Mouse (Mus musculus) liver, embryonic 14.5 days (tissue): ENCODE data around the gene Nucb1. TPM values are rescaled to one million over a fixed set of nuclear protein-coding genes. Genes with fewer than 3 reads are reported as not detected.
"Not testable (repeated sequence)": the region's sequence is repeated elsewhere in the genome, so short reads cannot be mapped to it uniquely, and the experiment has no call there.

Experiments
- ATAC-seq: fragments of 200-750 bp; cut with Nextera tagmentation; 2 replicates; pipeline ENCODE4 v1.8.0; 2017; ENCODE audit warnings: moderate number of reproducible peaks, mild to moderate bottlenecking, moderate library complexity; ENCODE audit not compliant: insufficient read depth
- DNase-seq, 3 experiments: peaks; one replicate each; pipeline ENCODE4 v3.0.0-alpha.2; 2012 to 2013; ENCODE audit warnings: low read depth in 3 of 3, low spot score in 3 of 3
- H3K27ac ChIP-seq: fragments of 300-500 bp; sonication (generic); 2 replicates; pipeline ENCODE4 v1.5.1; 2014; ENCODE audit warnings: moderate library complexity, mild to moderate bottlenecking, control low read depth, inconsistent platforms
- H3K27me3 ChIP-seq: fragments of 300-500 bp; sonication (generic); 2 replicates; pipeline ENCODE4 v1.6.1; 2014; ENCODE audit warnings: mild to moderate bottlenecking, low read length, moderate library complexity; ENCODE audit not compliant: control insufficient read depth, insufficient read depth
- H3K36me3 ChIP-seq: fragments of 300-500 bp; sonication (generic); replicated peaks from 2 replicates; pipeline ENCODE4 v1.6.1; 2014; ENCODE audit warnings: low read depth; ENCODE audit not compliant: control insufficient read depth, insufficient read depth
- H3K4me1 ChIP-seq, 2 experiments: fragments of 200-500 bp in 1 of 2; fragments of 300-500 bp in 1 of 2; sonication (generic) in 1 of 2; replicated peaks; 2 replicates each; pipeline ENCODE4 v1.6.1; 2012 to 2014; ENCODE audit warnings: antibody characterized with exemption in 1 of 2, inconsistent platforms in 1 of 2, low read length in 1 of 2; ENCODE audit not compliant: control insufficient read depth in 2 of 2, insufficient read depth in 2 of 2
- H3K4me2 ChIP-seq: fragments of 300-500 bp; sonication (generic); 2 replicates; pipeline ENCODE4 v1.6.1; 2014; ENCODE audit warnings: low read depth, mild to moderate bottlenecking, control low read depth, moderate library complexity
- H3K4me3 ChIP-seq, 2 experiments: fragments of 200-500 bp in 1 of 2; fragments of 300-500 bp in 1 of 2; sonication (generic) in 1 of 2; 2 replicates each; pipeline ENCODE4 v1.5.1; 2012 to 2014; ENCODE audit warnings: low read depth in 2 of 2, low read length in 2 of 2, mild to moderate bottlenecking in 2 of 2, control low read depth in 1 of 2, inconsistent platforms in 1 of 2, moderate library complexity in 1 of 2; ENCODE audit not compliant: insufficient read depth in 1 of 2
- H3K9ac ChIP-seq: fragments of 300-500 bp; sonication (generic); replicated peaks from 2 replicates; pipeline ENCODE4 v1.6.1; 2014; ENCODE audit warnings: mild to moderate bottlenecking, control low read depth, moderate library complexity
- H3K9me3 ChIP-seq: fragments of 300-500 bp; sonication (generic); 2 replicates; pipeline ENCODE4 v1.6.1; 2016; ENCODE audit warnings: low read length, mixed read lengths; ENCODE audit not compliant: control insufficient read depth
- CTCF ChIP-seq: IDR thresholded peaks from 2 replicates; pipeline ENCODE4 v1.5.1; 2016; ENCODE audit warnings: antibody characterized with exemption, low read depth, control low read depth
- EP300 ChIP-seq: IDR thresholded peaks from 2 replicates; pipeline ENCODE4 v1.6.1; 2016; ENCODE audit warnings: antibody characterized with exemption, low read depth
- WGBS: fragments of 180-500 bp; shearing (Covaris S2); extraction: QIAGEN DNeasy Blood & Tissue Kit; methylation state at CpG from one replicate; pipeline ENCODE4 v1.1.7; 2014; ENCODE audit not compliant: insufficient replicate concordance; 5-methylcytosine and 5-hydroxymethylcytosine counted together
- polyA plus RNA-seq, 2 experiments: library from polyadenylated mRNA; depleted of rRNA in 1 of 2; stranded (reverse) in 1 of 2; unstranded in 1 of 2; fragments of >200 nt; fragmentation: Nextera tagmentation in 1 of 2; extraction: Ambion mirVana in 1 of 2; gene quantifications; 2 replicates each; pipeline versions ENCODE4 v1.2.1 to v1.2.3; 2012 to 2014

Nucb1 gene
- polyA plus RNA-seq, 2 experiments = 58.8 to 81.7 TPM

DNA sequence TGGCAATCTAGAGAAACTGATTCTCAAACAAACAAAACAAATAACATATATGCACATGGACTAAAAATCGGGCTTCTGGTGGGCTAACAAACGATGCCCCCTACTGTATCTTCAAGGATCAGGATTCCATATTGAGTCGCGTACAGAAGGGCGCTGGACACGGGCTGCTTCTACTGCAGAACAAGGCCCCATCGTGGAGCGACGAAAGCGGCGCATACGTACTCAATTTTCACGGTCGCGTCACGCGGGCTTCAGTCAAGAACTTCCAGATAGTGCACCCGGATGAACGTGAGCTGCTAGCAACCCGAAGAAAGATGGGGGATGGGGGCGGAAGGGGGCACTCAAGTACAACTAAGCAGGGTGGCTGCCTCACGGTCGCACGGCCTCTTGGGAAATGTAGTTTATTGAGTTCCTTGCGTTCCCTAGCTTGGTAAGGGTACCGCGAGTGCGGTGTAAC, 11.6 kb upstream of the Nucb1 start:
- H3K9ac ChIP-seq = peak overlapping the region; percentile 99
- peak overlapping the region; percentile 88 for H3K4me2 ChIP-seq
- no peaks in the 10 kb centered on the region for H3K27me3 ChIP-seq
- peak overlapping the region; percentile 90 for H3K27ac ChIP-seq
- TF ChIP-seq EP300 (no peak), CTCF (peak; percentile 28; the same call in 1 of the 2 replicates)
- H3K4me3 ChIP-seq = peak overlapping the region; percentile 76 to 88
- H3K36me3 ChIP-seq = peaks cover 42% of the 10 kb centered on the region
- H3K4me1 ChIP-seq = peaks cover 10 to 14% of the 10 kb centered on the region in 2 experiments
- DNase-seq (peak; percentile 72 to 78 (median 72)), ATAC-seq (no peak)
- under 1% methylated on average over 28 of the region's 28 CpGs for WGBS
- no peaks in the 10 kb centered on the region for H3K9me3 ChIP-seq

DNA sequence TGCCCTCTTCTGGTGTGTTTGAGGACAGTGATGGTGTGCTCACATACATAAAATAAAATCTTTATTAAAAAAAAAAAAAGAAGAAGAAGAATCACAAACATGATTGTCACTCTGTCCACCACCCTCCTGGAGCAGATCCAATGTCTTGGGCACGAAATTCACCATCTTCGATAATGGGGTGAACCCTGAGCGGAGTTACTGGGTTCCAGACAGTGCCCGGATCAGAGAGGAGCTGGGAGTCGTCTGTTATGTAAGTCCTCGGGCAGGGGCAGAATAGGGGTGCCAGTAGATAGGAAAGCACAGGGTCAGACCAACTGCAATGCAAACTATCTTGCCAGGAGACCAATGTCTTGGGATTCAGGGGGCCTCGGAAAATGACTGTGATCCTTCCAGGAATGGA, 10.4 kb upstream of the Nucb1 start:
- H3K4me2 ChIP-seq = peak overlapping the region; percentile 88
- no peak for TF ChIP-seq CTCF
- no peak for TF ChIP-seq EP300
- peaks cover 42% of the 10 kb centered on the region for H3K36me3 ChIP-seq
- no peaks in the 10 kb centered on the region for H3K27me3 ChIP-seq
- ATAC-seq (no peak), DNase-seq (no peak)
- no peak overlapping the region for H3K9ac ChIP-seq
- 91% methylated on average over 7 of the region's 7 CpGs for WGBS
- peaks cover 17 to 19% of the 10 kb centered on the region in 2 experiments for H3K4me1 ChIP-seq
- H3K9me3 ChIP-seq = no peaks in the 10 kb centered on the region
- peak overlapping the region in 1 of 2 experiments; percentile 76; a peak in 1 of 4 replicates for H3K4me3 ChIP-seq
- no peak overlapping the region for H3K27ac ChIP-seq

DNA sequence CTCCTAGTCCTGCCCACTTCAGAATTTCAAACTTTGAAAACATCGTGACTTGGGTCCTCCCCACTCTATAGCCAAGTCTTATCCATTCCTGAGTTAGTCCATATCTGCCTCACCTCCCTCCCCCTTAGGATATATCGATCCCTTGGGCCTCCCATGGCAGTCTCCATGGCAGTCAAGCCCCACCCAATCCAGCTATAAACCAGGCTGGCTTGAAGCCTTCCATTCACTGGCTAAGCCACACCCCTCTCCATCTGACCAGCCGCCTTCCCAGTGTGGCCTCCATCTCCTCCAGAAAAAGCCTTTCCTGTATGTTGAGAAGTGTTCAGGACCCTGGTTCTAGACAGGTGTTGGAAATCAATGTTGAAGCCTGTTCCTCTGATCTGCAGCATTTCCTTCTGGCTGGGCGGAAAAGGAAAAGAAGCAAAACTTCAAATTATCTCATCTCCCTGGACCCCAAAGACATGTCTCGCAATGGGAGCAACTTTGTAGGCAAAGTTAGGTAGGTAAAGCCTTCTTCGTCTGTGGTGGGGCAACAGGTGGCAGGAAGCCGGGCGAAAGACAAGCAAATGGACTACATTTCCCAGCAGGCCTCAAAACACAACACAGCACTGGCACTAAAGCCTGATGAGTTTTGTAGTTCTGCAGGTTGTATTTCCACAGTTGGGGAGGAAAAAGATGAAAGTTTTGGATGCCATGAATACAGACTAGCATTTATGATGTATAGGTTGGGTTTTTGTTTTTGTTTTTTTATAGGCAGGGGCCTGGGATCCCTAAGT, 9.3 kb upstream of the Nucb1 start:
- Histone ChIP-seq H3K9ac (no peak overlapping the region), H3K36me3 (peaks cover 34% of the 10 kb centered on the region), H3K4me3 (no peak overlapping the region), H3K4me2 (peak overlapping the region; percentile 27), H3K27me3 (no peaks in the 10 kb centered on the region), H3K27ac (peak overlapping the region; percentile 44; the same call in 1 of the 2 replicates), H3K4me1 (peaks cover 26 to 28% of the 10 kb centered on the region in 2 experiments), H3K9me3 (no peaks in the 10 kb centered on the region)
- peak; percentile 11; the same call in 1 of the 2 replicates for ATAC-seq
- WGBS = 60% methylated on average over 8 of the region's 8 CpGs
- DNase-seq = peak in 1 of 3 experiments; percentile 46
- no peak for TF ChIP-seq EP300
- TF ChIP-seq CTCF = no peak

DNA sequence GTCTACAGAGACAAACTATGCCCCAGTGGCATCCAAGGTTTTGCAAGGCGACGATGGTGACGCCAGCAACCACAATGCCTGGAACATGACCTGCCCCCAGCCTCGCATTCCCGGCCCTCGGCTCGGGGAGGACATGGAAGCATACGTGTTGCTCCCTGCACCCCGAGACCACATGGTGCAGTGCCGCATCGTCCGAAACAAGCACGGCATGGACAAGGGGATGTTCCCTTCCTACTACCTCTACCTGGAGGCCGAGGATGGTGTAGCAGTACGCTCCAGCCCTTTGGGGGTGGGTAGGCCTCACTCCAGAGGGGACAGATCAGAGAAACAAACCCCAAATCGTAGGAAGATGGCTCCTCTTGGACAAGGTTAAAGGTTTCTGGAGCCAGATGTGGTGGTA, 8.4 kb upstream of the Nucb1 start:
- H3K4me3 ChIP-seq = no peak overlapping the region
- peaks cover 26% of the 10 kb centered on the region for H3K36me3 ChIP-seq
- DNase-seq = no peak
- no peaks in the 10 kb centered on the region for H3K9me3 ChIP-seq
- WGBS = 83% methylated on average over 16 of the region's 16 CpGs
- no peak overlapping the region for H3K9ac ChIP-seq
- no peak overlapping the region for H3K4me2 ChIP-seq
- H3K27ac ChIP-seq = no peak overlapping the region
- H3K4me1 ChIP-seq = peaks cover 26 to 28% of the 10 kb centered on the region in 2 experiments
- TF ChIP-seq EP300 = no peak
- no peak for TF ChIP-seq CTCF
- ATAC-seq = no peak
- no peaks in the 10 kb centered on the region for H3K27me3 ChIP-seq

DNA sequence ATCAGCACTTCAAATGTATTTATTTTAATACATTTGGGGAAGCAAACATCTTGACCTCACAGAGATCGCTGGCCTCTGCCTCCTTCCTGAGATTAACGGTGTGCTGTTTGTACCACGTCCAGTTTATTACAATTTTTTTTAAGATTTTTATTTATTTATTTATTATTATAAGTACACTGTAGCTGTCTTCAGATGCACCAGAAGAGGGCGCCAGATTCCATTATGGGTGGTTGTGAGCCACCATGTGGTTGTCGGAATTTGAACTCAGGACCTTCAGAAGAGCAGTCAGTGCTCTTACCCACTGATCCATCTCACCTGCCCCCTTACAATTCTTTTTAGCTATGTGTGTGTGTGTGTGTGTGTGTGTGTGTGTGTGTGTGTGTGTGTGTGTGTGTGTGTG, 6.6 kb upstream of the Nucb1 start:
- peaks cover 26 to 28% of the 10 kb centered on the region in 2 experiments for H3K4me1 ChIP-seq
- not testable (repeated sequence) for DNase-seq, H3K27me3 ChIP-seq, H3K9me3 ChIP-seq, H3K27ac ChIP-seq, ATAC-seq, H3K36me3 ChIP-seq, H3K4me3 ChIP-seq, H3K4me2 ChIP-seq, H3K9ac ChIP-seq
- peak; percentile 60 for TF ChIP-seq CTCF
- WGBS = 52% methylated on average over 5 of the region's 5 CpGs
